Mouse (Mus musculus): ENCODE results near the gene Rabep2.

The Rabep2 gene

GRCm38 (mm10) chr7:126494120-126494519 is 65.6 kb downstream of the Rabep2 start:
- no peak for DNase-seq (ENCODE audit: low spot score in 2 of 2)

- no peak for DNase-seq (ENCODE audit: low spot score in 2 of 2)
These were observed 67.9 kb downstream of the Rabep2 start for GRCm38 (mm10) chr7:126496475-126496874.

GRCm38 (mm10) chr7:126497966-126498365 is 69.4 kb downstream of the Rabep2 start:
- DNase-seq (ENCODE audit: low spot score in 2 of 2), result no peak

Measured in heart, adult 9 months (tissue).